Mouse (Mus musculus): ENCODE data around the gene Morn1. TPM values are rescaled to one million over a fixed set of nuclear protein-coding genes. Genes with fewer than 3 reads are reported as not detected.
"Not testable (repeated sequence)": the region's sequence is repeated elsewhere in the genome, so short reads cannot be mapped to it uniquely, and the experiment has no call there.

Morn1 gene
- total RNA-seq, 4 experiments from 2014 or later, result 10.2 to 19.4 (median 12.9) TPM

GRCm38 (mm10) chr4:155078808-155079207 lies 7.6 kb upstream of the Morn1 start:
- not testable (repeated sequence) for DNase-seq (ENCODE audit: low spot score in 2 of 2)

- DNase-seq (ENCODE audit: low spot score in 2 of 2), result no peak
Measured at GRCm38 (mm10) chr4:155079666-155080065, 6.7 kb upstream of the Morn1 start.

GRCm38 (mm10) chr4:155083553-155083952 lies 2.8 kb upstream of the Morn1 start:
- DNase-seq (ENCODE audit: low spot score in 2 of 2), result no peak

DNA sequence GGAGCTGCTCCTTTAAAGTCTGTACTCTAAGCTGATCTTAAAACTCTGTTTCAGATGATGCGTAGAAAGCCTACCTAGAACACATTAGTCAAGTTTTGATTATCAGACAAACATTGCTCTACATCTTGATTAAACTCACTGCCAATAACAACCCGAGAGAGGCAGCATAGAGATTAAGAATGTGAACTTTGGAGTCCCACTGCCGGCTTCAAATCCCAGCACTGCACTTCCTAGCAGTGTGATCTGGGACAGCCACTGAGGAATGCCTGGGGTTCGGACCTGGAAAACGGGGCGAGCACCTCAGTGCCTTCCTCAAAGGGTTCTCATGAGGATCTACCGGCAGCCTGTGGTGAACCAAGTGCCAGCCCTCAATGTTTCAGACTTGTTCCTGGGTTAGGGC lies 2.0 kb upstream of the Morn1 start:
- no peak for DNase-seq (ENCODE audit: low spot score in 2 of 2)

- no peak for DNase-seq (ENCODE audit: low spot score in 2 of 2)
Measured at GRCm38 (mm10) chr4:155085206-155086107, 920 bp upstream of the Morn1 start.

GRCm38 (mm10) chr4:155089241-155089640 lies 2.9 kb downstream of the Morn1 start:
- DNase-seq (ENCODE audit: low spot score in 2 of 2), result no peak

GRCm38 (mm10) chr4:155090147-155090546 lies 3.8 kb downstream of the Morn1 start:
- DNase-seq (ENCODE audit: low spot score in 2 of 2), result no peak

DNA sequence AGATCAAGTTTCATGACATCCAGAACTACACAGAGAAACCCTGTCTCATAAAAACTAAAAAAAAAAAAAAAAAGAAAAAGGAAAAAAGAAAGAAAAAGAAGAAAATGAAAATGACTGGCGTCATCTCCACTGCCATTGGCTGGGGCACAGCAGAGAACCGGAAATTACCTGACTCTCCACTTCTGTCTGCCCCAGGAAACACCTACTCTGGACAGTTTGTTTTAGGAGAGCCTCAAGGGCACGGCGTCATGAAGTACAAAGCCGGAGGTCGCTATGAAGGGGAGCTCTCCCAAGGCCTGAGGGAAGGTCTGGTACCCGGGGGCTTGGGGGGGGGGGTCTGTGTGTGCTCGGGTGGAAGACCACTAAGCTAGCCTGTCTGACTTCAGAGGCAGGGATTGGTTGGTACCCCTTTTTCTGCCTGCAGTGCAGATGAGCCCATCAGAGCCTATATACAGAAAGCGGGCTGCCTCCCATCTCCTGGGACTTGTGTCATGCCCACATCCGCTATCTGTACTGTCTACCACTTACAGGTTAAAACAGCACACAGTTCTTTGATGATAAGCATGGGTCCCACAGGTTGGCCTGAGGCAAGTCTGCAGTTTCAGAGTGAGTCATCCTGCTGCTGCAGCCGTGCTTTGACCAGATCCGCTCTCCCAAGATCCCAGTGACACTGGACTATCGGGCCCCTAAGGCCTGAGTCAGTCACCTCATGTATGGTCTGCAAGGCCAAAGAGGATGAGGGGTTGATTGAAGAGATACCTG lies 4.5 kb downstream of the Morn1 start:
- no peak for DNase-seq (ENCODE audit: low spot score in 2 of 2)

- no peak for DNase-seq (ENCODE audit: low spot score in 2 of 2)
Measured at GRCm38 (mm10) chr4:155092718-155093430, 6.5 kb downstream of the Morn1 start.

DNA sequence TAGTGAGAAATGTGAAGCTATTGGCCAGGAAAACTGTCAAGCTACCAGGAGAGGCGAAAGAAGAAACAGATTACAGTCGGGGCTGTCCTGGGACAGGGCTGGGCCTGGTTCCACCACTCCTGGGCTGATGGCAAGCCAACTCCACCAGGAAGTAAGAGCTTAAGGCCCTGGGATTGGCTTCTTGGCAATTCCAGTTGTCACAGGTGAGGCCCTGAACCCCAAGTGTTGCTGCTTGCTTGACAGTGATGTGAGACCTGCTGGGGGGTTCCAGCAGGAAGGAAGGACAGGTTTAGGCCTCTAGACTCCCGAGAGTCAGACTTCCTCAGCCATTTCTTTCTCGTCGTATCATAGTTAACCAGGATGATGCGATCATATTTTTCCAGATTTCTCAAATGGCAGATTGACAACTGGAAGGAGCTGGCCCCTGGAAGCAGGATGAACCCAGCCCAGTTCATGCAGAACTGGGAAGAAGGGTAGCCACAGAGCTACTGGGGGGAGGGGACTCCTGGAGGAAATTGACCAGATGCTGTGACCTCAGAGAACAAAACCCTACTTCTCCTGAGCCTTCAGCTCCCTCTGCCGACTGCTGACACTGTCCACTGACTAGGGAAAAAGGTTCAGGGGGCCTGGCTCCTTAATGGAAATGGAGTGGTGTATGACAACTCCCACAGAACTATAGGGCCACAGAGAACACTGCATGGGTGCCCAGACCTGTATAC lies 7.2 kb downstream of the Morn1 start:
- no peak for DNase-seq (ENCODE audit: low spot score in 2 of 2)

DNA sequence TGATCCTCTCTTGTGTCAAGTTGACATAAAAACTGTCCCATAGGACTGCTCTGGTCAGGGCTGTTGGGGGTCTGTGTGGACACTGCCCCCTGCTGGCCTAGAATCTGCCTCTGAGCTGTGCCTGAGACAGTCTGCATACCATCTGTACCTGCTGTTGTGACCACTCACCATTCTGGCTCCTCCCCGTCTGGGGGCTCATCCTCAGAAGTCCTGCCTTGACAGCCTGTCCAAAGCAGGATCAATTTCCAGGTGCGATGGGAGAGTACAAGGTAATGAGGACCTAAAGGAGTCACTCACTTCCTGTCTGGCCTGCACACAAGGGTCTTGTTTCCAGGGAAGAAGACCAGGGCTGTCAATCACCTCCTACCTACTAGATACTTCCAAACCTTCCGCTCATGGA lies 8.2 kb downstream of the Morn1 start:
- no peak for DNase-seq (ENCODE audit: low spot score in 2 of 2)

GRCm38 (mm10) chr4:155095238-155095900 lies 9.0 kb downstream of the Morn1 start:
- peak; percentile 68 to 82 for DNase-seq (ENCODE audit: low spot score in 2 of 2)

GRCm38 (mm10) chr4:155095967-155096366 lies 9.6 kb downstream of the Morn1 start:
- DNase-seq (ENCODE audit: low spot score in 2 of 2), result no peak

DNA sequence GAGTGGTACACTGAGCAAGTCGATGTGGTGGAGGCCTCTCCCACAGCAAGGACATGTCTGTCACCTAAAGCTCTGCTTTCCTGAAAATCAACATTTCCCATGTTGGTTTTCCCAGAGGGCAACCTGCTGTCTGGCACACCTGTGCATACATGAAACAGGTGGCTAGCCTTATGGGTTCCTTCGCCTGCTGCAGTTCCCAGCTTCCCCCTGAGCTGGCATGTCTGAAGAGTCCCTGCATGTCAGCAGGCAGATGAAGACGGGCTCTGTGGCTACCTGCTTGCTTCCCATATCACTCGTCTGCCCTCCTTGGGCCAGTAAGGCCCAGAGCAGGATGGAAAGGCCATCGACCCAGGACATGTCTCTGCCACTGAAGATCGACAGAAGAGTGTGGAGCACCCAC lies 11.1 kb downstream of the Morn1 start:
- no peak for DNase-seq (ENCODE audit: low spot score in 2 of 2)

DNA sequence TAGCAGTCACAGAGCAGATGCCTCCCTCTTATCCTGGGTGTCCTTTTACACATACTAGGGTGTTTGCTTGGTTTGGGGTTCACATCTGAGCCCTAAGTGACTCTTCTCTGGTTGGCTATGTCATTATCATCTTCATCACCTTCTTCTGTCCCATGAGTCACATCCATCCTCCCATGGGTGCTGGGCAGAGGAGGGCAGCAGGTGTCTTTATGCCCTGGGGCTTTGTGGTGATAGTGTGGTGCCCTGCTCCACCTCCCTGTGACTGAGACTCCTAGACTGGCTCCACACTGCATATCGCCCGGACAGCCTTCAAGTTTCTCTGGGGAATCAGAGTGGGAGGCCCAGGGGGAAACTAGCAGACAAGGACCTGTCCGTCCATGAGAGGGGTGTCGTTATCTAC lies 12.2 kb downstream of the Morn1 start:
- no peak for DNase-seq (ENCODE audit: low spot score in 2 of 2)

GRCm38 (mm10) chr4:155107886-155108285 lies 21.5 kb downstream of the Morn1 start:
- no peak for DNase-seq (ENCODE audit: low spot score in 2 of 2)

- no peak for DNase-seq (ENCODE audit: low spot score in 2 of 2)
Measured at GRCm38 (mm10) chr4:155109471-155109870, 23.1 kb downstream of the Morn1 start.

DNA sequence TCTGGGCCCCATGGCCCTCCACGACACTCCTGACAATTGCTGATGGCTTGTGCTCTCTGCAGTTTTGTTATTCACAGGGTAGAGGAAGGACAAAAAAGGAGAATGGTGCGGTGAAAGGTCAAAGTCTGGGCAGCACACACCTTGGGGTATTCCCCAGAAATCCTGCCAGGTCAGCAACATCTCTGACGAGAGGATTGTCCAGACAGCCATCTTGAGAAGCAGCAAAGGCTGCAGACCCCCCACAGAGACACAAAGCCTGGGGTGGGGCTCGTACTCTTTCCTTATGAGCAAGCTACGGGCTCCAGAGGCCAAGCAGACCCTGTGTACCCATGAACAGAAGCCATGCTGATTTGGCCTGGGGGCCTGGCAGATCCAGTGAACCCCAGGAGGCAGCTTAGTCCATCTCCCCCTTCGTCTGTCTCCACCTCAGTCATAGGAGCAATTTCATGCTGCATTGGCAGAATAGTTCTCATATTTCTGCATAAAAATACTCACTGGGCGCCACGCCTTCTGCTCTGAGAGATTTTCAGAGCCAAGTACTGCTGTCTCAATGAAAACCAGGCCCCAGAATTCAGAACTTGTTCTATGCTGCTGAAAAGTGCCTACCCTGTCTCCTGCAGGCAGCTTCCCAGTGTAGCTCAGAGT lies 27.5 kb downstream of the Morn1 start:
- no peak for DNase-seq (ENCODE audit: low spot score in 2 of 2)

DNA sequence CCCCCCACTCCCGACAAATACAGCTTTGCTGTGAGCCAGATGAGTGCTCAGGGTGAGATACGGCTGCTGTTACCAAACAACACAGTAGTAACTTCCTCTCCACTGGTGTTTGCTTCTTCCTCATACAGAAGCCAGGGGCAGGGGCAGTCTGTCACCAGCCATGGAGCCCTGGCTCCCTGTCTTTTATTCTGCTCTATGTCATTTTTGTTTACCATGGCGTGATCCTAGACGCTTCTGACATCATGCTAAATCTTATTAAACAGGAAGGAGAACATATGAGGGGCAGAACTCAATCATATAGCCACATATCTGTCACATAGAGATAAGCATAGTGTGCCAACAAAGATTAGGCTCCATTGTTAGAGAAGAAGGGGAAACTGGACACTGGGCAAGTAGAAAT lies 30.2 kb downstream of the Morn1 start:
- DNase-seq (ENCODE audit: low spot score in 2 of 2), result no peak

GRCm38 (mm10) chr4:155117396-155117978 lies 31.1 kb downstream of the Morn1 start:
- no peak for DNase-seq (ENCODE audit: low spot score in 2 of 2)

All from left cerebral cortex, adult 8-10 months (tissue).